Mouse (Mus musculus) myocyte (in vitro differentiated cells): ENCODE data around the gene Kcnmb1.

Experiments used
- CEBPB ChIP-seq: IDR thresholded peaks from 2 replicates; pipeline ENCODE4 v1.6.1; 2011; ENCODE audit warnings: mild to moderate bottlenecking, moderate library complexity; ENCODE audit not compliant: poor library complexity, insufficient read depth, severe bottlenecking
- E2F4 ChIP-seq: IDR thresholded peaks from one replicate; pipeline ENCODE4 v1.6.1; 2011; ENCODE audit warnings: mild to moderate bottlenecking, control low read depth, moderate library complexity; ENCODE audit not compliant: insufficient read depth
- POLR2A ChIP-seq: IDR thresholded peaks from one replicate; pipeline ENCODE4 v1.6.1; 2011; ENCODE audit warnings: low read depth, mild to moderate bottlenecking, control low read depth, moderate library complexity; ENCODE audit not compliant: insufficient read length
- POLR2AphosphoS2 ChIP-seq: IDR thresholded peaks from one replicate; pipeline ENCODE4 v1.6.1; 2011; ENCODE audit warnings: low read depth, control low read depth; ENCODE audit not compliant: insufficient read length

DNA sequence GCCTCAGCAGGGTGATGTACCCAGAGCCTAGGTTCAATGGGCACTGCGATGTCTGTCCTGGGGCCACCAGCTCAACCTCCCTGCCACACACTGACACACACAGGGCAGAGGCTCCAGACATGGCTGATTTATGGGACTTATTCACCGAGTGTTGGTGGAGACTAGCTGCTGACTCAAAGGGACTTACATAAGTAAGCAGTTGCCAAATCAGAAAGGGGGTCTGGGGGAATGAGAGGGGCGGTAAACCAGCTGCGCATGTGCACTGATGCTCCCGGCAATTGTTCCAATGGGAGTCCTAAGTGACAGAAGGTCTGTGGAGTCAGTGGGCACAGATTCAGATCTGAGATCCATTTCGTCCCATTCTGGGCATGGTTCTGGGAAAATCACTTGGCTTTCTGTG, 5.2 kb upstream of the Kcnmb1 start:
- no peak for TF ChIP-seq POLR2A
- no peak for TF ChIP-seq E2F4
- no peak for TF ChIP-seq POLR2AphosphoS2
- TF ChIP-seq CEBPB = no peak
